Mouse (Mus musculus): ENCODE measurements at regions not wholly inside any gene's neighbourhood (a gene's known extent, or its start where the extent isn't known, plus 50 kb on each side); places are given as distances from the start of the nearest gene placed in this dataset.

DNA sequence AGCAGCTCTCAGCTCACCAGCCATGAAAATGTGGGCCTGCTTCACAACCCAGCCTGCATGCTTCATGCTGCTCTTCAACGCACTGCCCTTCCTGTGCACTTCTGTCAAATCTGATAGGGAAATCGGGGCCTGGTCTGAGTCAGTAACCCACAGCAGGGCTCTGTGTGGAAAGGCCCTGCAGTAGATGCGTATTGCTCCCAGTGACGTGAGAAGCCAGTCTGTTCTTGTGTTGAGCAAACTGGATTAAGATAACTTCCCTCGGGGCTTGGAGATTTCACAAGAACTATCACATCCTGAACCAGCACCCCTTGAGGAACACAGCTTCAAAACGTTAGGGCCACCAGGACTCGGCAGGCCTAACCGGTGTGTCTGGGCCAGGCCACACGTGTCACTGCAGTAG, 106.5 kb upstream of the Klf14 start:
- no peak for DNase-seq (ENCODE audit: low spot score in 2 of 2)

DNA sequence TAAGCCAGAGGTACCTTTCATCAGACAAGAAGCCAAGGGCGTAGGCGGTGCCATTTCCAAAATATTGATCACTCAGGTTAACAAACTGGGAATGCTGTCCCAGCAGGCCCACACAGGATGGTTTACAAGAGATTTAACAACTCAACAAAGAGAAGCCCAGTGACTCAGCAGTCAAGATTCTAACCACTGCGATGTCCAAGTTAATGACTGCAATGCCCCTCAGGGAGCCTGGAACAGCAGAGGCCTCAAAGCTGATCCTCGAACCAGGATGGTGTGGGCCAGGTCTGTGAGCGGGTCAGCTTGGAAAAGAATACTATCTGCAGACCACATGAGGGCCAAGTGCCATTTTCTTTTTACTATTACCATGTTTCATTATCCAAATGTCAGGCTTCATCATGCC, 108.0 kb upstream of the Klf14 start:
- DNase-seq (ENCODE audit: low spot score in 2 of 2), result no peak

DNA sequence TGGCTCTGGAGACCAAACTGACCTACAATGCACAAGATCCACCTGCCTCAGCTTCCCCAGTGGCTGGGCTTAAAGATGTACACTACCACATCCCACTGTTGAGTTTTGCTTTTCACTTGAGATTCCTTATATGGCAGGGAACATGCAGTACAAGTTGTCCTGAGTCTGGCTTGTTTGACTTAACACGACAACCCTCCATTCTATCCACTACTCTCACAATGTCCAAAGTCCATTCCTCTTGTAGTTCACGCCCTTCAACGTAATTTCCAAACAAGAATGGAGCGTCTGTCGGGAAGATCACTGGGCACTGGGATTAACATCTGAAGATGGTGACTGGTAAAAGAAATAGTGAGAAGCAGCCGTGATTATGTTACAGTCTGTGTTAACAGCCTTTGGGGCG, 108.6 kb upstream of the Klf14 start:
- no peak for DNase-seq (ENCODE audit: low spot score in 2 of 2)

DNA sequence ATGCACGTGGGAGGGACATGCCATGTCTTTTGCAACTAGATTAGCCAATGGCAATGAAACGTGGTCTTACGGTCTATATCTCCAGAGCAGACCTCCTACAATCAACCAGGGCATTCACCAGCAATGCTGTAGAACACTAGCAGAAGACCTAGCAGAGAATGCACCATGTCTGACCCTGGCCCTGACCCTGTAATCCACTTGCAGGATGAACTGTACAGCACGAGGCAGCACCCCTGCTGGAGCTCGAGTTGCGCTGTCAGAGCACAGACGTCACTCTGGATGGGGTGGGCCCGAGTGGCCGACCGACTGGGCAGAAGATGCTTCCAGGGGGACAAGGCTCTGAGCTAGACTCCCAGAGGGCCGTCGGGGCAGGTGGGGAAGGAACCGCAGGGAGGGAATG, 110.4 kb upstream of the Klf14 start:
- DNase-seq (ENCODE audit: low spot score in 2 of 2), result no peak

DNA sequence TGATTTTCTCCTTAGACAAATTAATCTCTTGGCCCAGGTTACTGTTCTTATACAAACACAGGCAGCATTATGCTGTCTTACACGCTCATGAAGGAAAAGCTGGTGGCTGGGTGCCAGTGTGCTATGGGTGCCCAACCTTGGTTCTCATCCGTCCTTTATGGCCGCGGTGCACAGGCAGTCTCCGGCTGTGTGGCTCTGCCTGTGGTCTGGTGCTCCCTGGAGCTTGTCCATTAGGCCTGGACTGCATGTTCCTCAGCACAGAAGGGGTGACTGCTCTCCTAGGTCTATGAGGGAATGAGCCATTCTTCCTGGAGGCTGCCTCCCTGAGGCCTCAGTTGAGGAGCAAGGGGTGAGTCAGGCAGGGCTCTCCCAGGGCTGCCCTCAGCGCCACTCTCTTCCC, 111.7 kb upstream of the Klf14 start:
- DNase-seq (ENCODE audit: low spot score in 2 of 2), result no peak

DNA sequence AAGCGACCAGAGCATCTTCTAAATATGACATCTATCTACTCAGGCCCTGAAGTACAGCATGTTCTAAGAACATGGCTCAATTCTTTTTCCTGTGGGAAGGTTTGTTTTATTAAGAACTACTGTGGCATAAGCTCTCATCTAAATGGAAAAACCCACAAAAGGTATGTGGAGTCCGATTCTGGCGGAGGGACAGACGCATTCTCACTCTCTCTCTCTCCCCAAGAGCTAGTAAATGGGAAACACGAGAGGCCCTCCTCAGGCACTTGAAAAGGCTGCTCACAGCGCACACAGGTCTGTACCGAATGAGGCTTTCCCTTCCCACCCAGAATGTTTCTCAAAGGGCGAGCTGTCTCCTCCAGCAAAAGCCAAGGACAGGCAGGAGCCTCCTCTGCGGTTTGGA, 112.1 kb upstream of the Klf14 start:
- DNase-seq (ENCODE audit: low spot score in 2 of 2), result no peak

DNA sequence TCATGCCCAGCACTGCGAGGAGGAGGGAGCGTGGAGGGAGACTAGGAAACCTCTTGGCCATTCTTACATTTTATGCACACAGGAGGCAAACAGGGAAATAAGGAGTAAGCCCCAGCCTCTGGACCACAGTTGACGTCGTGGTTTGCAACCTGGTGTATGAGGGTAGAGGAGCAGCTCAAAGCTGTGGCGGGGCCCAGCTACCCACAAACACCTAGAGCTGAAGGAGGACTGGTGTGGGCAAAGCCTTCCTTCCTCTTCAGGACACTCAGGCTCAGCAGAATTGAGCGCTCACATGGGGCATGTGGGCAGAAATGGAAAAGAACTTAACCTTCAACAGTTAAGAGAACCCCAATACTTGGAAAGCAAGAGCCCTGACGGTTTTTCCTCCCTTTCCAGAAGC, 113.2 kb upstream of the Klf14 start:
- no peak for DNase-seq (ENCODE audit: low spot score in 2 of 2)

DNA sequence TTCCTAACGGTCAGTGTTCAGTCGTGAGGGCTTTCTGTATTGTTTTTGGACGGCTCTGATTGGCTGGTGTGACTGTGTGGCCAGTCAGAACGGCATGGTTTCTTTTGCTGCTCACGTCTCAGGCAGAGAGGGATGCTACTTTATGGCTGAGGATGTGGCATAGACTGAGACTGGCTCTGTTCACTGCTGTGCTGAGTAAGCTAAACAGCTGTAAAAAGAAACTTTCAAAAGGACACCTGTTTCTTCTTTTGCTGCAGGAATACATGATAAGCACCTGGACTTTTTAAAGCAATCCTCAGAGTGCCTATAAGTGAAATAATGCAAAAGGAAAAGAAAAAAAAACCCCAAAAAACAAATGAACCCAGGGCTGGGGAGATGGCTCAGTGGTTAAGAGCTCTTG, 113.7 kb upstream of the Klf14 start:
- no peak for DNase-seq (ENCODE audit: low spot score in 2 of 2)

DNA sequence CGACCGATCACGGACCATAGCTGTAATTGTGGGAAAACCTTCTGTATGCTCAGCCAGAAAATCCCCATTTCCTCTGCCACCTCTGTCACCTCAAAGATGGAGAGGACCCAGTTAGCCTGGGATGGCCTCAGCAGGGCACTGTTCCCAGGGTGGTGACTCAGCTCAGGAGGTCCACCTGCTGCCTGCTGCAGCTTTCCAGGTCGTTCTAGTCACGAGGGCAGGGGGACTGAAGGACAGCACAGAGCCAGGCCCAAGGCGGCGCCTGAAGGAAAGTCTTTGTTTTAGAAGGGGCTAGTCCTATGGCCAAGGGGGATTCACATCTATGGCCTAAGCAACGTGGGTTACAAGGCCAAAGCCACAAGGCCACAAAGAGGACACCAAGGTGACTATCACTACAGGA, 114.5 kb upstream of the Klf14 start:
- DNase-seq (ENCODE audit: low spot score in 2 of 2), result no peak

DNA sequence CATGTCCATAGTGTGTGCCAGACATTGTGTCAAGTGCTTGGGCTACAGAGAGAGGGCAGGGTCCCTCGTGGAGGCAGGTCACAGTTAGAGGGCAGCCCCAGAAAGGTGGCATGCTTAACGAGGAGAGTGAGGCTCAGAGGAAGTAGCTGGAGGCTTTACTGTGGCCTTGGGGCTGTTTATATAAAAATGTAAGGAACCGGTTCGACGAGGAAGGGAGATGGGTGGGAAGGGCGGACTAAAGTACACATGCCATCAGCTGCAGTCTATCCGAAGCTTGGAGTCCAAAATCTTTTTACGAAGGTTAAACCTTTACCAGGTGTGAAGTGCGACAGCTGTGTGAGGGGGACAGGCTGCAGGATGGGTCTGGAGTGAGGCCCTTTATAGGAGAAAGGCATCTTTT, 115.5 kb upstream of the Klf14 start:
- no peak for DNase-seq (ENCODE audit: low spot score in 2 of 2)

DNA sequence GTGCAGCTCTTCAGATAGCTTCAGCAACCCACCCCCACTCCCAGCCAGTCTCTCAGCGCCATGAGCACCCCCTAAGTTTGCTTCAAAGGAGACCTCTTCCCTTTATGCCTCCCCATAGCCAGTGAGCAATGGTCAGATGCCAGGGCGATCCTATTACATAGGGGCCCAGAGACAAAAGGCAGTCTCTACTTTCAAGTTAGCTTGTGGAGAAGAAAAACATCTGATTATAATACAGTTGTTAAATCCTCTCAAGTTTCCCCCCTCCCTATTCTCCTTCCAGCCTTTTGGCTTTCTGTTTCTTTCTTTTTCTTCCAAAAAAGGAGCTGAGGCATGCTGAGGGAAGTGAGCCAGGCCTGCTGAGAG, 116.3 kb upstream of the Klf14 start:
- DNase-seq (ENCODE audit: low spot score in 2 of 2), result no peak

DNA sequence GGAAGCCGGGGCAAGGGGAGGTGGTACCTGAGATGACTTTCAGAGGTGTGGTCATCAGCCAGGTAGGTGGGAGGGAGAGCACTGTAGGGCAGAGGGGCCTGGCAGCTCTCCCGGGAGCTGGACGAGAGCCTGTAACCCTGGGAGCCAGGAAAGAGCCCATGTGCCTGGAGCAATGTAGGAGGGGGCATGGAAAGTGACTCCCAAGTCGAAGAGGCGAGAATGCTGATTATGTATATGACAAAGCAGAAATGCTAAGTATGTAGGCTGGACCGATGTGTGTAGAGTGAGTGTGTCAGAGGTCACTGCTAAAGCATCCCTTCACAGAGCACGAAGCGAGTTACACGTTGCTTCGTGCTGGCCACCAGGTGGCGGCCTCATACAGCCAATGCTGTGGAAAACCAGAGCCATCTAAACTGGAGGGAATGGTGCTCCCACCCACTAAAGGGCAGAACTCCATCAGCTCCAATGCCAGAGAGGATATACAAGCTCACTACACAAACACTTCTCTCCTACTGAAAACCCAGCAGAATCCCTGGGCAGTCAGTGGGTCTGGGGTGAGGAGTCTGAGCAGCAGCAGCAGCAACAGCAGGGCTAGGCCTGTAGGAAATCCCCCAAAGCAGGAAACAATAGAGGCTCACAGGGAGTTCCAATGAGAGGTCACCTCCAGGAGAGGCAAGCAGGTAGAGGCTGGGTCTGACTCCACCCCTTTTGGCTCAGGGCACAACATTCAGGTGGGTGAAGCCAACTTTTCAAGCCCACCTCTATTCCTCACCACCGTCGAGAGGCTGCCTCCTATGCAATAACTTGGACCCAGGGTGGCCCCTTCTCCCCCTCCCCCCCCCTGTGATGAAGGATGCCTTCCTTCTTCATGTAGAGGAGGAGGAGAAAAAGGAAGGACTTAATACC, 116.9 kb upstream of the Klf14 start:
- peak in 1 of 2 experiments; percentile 44 for DNase-seq (ENCODE audit: low spot score in 2 of 2)

DNA sequence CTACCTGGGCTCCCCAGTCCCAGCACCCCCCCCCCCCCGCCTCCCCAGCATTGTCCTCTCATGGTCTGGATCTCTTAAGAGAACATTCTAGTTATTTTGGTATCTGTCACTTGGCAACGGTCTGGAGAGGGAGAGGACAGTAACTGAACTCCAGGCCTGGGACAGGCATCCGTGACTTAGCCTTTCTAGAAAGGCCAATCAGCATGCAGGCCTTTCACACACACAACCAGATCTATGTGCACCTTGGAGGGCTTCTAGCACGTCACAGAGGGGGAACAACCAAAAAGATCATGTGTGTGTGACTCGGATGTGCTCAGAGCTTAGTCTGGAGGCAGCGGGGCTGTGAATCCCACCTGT, 117.6 kb upstream of the Klf14 start:
- no peak for DNase-seq (ENCODE audit: low spot score in 2 of 2)

DNA sequence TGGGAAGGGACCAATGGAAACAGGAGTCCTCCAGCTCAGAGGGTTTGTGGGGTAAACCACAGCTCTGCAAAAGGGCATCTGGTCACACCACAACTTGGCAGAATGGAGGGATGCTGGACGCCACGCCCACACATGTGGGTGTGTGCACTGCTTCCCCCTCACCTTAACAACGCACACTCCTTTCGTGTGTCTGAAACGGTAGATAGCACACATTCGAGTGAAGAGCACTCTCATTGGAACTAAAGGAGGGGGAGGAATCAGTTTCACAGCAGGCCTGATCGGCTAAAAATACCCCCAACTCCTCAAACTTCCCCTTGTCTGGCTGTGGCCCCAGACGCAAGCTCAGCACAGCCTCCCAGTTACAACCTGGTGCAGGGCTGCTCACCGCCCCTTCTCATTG, 118.3 kb upstream of the Klf14 start:
- DNase-seq (ENCODE audit: low spot score in 2 of 2), result no peak

DNA sequence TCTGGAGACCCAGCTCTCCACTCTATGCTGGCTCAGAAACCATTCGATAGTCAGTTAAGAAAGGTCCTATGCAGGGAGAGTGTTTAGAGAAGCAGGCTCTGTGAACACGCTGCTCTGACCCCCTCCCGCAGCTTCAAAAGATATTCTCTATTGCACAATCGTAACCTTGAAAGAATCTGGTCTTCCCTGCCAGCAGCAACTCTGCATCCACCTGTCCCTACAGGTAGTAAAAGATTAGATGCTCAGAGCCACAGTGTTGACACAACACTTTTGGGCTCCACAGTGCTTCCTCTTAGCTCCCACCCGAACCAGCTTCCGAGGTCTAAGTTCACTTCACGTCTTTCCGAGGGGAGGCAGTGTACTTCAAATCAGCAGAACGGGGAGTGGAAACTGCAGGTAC, 118.9 kb upstream of the Klf14 start:
- no peak for DNase-seq (ENCODE audit: low spot score in 2 of 2)

DNA sequence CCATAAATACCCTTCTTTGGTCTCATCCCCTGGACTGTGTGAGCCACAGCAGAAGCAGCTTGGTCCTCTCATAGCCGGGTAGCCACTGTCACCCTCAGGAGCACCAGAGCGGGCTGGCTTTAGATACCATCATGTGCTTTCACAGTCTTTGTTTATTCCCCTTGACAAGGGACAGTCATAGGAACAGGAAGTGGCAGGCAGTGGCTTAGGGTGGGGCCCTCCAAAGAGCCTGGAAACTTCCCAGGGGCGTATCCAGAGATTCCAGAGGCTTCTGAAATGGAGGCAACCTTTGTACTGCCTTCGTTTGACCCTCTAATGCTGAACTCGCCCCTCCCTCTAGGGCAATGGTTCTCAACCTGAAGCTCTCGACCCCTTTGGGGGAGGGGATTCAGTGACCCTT, 119.5 kb upstream of the Klf14 start:
- no peak for DNase-seq (ENCODE audit: low spot score in 2 of 2)

DNA sequence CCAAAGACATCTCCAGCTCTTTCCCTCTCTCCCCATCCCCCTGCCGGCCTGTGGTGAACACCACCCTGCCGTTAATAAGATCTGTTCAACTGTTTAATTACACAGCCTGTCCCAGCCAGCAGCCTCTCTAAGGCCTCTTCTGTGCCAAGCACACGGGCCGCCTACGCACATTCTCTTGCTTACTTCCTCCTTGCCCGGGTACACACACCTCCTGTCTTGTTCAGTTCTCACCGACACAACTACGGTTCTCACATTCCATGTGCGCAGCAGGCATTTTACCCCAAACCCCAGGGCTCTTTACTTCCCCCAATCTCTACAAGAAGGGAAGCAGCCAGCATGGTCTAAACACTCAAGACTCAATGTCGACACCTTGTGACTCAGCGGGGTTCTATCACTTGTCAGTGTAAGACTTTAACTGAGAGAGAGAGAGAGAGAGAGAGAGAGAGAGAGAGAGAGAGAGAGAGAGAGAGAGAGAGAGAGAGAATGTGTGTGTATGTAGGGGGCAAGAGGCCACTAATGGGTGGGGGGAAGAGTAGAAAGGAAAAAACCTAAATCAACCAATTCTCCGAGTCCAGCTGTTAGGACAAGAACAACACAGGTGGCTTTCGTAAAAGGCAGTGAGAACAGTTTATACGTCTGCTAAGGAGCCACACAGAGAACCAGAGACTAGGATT, 120.8 kb upstream of the Klf14 start:
- peak in 1 of 2 experiments; percentile 7 for DNase-seq (ENCODE audit: low spot score in 2 of 2)

DNA sequence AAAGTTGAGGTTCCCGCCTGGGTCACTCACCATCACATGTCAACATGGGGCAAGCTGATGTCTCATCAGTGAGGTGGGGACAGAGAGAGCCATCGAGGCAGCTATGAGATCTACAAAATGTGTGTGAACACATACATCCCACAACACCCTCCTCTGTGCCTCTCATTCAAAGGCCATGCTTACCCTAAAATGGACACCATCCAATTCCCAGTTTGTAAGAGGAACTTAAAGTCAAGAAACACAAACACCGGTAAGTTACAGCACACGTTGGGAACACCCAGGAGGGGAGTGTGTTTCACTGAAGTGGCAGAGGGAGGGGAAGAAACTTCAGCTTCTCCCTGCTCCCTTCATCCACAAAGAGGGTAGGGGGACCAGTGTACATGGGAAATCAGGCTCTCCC, 121.4 kb upstream of the Klf14 start:
- DNase-seq (ENCODE audit: low spot score in 2 of 2), result no peak

DNA sequence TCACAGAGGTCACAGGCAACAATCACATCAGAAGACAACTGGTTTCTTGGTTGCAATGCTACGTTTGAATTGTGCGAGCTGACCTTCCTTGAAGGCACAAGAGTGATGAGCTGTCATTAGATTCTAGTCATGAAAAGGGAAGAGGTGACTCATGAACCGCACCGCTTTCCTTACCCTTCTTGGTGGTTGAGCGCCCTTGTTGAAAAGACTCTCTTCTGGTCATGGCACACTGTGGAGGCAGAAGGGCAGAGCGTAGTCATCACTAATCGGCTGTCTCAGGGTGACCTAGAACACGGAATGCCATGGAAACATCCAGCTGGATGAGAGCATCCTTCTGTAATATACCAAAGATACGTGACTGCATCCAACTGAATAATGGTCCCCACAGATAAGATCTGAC, 121.8 kb upstream of the Klf14 start:
- no peak for DNase-seq (ENCODE audit: low spot score in 2 of 2)

DNA sequence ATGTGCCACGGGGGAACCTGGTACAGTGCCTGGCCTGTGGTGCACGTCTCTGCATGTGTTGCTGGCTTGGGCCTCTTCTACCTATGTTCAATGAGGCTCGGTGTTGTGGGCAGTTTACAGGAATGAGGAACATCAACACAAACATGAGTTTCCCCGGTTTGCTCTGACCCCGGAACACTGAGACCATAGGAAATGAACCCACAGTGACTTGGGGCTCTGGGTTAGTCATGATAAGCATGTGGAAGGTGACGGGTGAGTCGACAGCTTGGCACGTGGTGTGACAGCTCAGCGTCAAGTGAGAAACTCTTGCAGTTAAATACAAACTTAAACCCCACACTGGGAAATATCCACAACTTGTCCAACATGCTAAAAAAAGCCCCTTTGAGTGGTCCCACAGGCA, 122.4 kb upstream of the Klf14 start:
- no peak for DNase-seq (ENCODE audit: low spot score in 2 of 2)

DNA sequence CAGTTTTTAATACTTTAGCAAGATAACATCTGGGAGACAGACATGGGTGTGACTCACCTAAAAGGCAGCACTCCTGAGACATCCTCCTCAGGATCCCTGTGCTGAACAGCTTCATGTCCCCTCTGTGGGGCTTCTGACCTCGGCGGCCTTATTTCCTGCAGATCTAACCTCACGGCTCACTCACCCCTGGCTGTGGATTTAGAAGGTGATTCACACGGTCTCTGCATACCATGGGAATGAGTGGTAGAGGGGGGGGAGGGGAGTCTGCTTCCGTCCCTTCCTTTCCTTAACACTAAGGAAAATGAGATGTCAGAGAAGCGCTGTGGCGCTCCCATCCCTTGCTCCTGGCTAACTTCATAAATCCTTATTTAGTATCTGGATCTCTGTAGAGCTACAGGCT, 123.1 kb upstream of the Klf14 start:
- no peak for DNase-seq (ENCODE audit: low spot score in 2 of 2)

DNA sequence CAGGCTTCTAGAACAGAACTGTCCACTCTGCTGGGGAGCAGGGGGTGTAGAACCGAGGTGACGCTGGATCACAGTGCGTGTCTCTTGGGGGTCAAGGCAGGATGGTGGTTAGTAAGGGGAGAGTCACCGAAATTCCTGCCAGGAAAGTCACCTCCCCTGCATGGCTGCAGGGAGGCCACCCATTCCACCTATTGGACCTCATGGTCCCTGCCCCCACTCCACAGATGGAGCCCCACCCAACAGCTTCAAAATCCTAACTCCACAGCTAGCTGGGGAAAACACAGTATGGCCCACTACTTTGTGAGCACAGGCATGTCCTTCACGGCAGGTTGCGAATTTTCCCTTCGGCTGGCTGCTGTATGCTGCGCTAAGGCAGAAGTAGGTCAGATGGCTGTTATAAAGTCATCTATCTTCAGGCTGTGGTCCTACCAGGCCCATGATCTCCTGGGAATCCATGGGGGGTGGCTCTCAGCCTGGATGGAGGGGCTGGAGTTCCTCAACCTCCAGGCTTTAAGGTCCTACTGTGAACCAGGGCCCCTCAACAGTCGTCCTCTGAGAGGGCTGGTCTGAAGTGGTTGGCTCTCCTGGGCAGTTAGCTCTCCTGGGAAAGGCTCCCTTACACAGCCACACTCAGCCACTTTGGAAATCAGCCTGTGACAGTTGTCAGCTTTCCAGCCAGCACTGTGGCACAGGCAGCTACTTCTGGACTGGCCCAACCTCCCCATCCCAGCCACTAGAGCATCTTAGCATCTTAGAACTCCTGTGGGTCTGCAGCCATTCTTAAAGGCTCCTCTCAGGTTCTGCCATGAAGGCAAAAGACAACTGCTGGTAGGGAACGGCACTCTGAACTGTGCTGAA, 124.0 kb upstream of the Klf14 start:
- DNase-seq (ENCODE audit: low spot score in 2 of 2), result no peak

DNA sequence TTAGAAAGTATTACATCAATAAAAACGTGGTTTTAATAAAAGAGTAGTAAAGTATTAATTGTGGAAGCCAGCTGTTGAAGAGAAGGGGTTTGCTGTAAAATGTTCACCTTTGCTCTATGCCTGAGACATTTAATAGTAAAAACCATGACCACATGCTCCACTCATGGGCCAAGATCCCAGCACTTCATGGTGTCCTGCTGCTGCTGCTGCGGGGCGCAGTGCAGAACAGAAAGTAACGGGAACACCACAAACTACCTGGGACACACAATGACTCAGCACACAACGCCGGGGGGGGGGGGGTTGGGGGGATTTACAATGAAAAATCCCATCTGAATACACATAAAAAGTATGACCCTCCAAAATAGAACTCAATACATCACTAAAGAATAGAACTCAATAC, 124.8 kb upstream of the Klf14 start:
- no peak for DNase-seq (ENCODE audit: low spot score in 2 of 2)

All from spleen, postnatal 14 days (tissue).